Mouse (Mus musculus) induced T-regulatory cell, adult 2 months (primary cell): ENCODE measurements around the gene Stk32b.

Experiments
- DNase-seq: peaks from one replicate; pipeline ENCODE4 v3.0.0-alpha.2; 2012; ENCODE audit warnings: low read depth

Gene Stk32b

GRCm38 (mm10) chr5:37506880-37507519, 210.0 kb downstream of the Stk32b start:
- no peak for DNase-seq

- no peak for DNase-seq
These were observed 221.9 kb downstream of the Stk32b start for GRCm38 (mm10) chr5:37494984-37495476.

DNA sequence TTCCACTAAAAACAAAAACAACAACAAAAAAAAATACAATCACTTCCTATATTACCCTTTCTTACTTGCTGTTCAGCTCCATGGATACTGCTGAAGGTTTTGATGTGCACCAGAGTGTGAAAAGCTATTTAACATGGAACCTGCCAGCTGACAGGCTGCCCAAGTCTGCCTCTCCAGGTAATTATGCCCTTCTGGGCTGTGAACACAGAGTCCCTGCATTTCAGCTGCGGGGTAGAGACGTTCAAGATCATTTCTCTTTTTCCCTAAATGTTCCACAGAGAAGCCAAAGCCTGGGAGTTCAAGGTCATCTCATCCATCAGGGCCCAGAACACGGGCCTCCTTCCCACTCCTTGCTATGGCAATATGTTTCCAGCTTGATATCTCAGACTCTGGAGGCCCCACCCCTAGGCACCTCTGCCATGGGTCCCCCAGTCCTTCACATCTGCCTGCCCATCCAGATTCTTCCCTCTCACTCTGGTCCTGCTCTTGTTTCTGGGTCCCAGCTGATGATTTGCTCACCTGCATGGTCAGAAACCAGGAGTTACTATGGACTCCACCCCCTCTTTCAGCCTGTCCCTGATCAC, 244.9 kb downstream of the Stk32b start:
- DNase-seq = no peak

GRCm38 (mm10) chr5:37471584-37471983, 245.4 kb downstream of the Stk32b start:
- no peak for DNase-seq

- DNase-seq = no peak
These were observed 247.9 kb downstream of the Stk32b start for GRCm38 (mm10) chr5:37469031-37469430.

GRCm38 (mm10) chr5:37467646-37468045, 249.3 kb downstream of the Stk32b start:
- no peak for DNase-seq

GRCm38 (mm10) chr5:37465461-37465860, 251.5 kb downstream of the Stk32b start:
- no peak for DNase-seq

GRCm38 (mm10) chr5:37458236-37458635, 258.7 kb downstream of the Stk32b start:
- DNase-seq = no peak

- no peak for DNase-seq
These were observed 259.1 kb downstream of the Stk32b start for GRCm38 (mm10) chr5:37457831-37458230.

DNA sequence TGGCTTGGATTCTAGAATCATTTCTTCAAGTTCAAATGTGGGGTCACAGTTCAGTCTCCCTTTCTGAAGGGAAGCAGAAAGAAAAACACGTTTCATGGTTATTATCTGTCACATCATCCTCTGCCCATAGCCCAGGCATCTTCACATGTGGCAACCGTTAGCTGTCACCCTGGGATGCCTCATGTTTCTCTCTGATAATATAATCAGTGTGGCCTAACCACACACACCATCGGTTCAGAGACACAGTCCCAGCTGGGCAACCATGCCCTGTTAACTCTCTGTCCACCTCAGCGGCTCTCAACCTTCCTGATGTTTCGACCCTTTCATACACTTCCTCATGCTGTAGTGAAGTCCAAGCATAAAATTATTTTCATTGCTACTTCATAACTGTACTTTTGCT, 259.8 kb downstream of the Stk32b start:
- DNase-seq = no peak

DNA sequence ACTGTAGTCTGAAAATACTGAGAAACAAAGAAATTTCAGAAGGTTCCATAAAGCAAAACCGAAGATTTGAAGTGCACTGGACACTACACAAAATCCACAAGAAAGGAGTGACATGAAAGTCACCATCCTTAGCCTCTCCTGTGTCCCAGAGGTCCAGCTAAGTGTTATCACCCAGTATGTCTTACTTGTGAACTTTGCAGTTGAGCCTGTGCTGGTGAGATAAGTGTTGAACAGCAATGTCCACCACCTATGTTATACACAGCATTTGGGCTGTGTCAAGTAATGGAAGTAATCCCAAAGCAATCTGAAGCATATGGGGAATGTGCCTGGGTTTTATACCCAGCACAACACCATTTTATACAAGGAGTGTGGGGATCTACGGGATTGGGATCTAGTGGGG, 260.4 kb downstream of the Stk32b start:
- DNase-seq = no peak

DNA sequence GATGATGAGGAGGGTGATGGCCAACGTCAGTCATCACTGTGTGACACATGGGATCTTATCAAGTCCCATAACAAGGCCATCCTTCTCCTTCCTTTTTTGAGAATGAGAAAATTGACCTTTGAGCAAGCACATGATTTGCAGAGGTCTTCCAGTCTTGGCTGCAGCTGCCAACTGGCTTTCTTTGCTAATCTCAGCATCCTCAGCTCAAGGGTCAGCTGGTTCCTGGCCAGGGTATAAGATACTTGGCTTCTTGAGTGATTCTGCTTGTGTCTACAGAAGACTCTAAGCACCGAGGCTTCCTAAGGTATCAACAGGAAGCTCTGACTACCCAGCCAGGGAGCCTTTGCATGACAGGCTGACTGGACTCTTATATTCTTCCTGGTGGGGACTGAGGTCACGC, 269.4 kb downstream of the Stk32b start:
- no peak for DNase-seq

- no peak for DNase-seq
These were observed 274.2 kb downstream of the Stk32b start for GRCm38 (mm10) chr5:37442767-37443166.

GRCm38 (mm10) chr5:37435417-37435816, 281.6 kb downstream of the Stk32b start:
- DNase-seq = no peak

DNA sequence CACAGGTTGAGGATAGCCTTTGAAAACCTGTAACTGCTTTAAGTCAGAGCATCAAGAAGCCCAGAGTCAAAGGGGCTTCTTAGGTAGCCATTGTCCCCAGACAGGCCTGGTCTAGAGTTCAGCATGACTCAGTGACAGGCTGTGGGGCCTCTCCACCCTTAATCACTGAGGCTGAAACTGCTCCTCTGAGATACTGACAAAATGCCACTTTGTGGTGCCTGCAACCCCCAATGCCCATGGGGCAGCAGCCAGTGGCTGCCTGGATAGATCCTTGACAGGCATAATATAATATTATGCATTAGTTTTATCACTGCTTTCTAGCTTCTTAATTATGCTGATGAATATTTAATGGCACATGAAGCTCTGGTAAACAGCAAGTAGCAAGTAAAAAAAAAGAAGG, 289.8 kb downstream of the Stk32b start:
- no peak for DNase-seq

DNA sequence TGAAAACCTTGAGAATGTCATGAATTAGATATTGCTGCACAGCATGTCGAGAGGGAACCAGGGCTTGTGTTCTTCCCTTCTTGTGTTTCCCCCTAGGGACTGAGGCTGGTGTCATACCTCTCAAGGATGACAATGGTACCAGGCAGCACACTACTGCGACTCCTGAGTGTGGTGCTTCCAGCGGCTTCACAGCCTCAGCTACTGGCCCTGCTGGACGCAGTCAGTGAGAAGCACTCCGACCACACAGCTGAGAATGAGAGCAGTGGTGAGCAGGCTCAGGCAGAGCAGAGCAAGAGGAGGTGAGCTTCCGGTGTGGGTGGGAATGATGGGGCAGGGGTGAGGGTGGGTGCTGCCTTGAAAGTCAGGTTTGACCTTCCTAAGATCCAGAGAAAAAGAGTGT, 297.9 kb downstream of the Stk32b start:
- DNase-seq = no peak
